Mouse (Mus musculus) urinary bladder, adult 18-20 months (tissue): ENCODE measurements around the gene Vmn1r36.
"Not testable (repeated sequence)": the region's sequence is repeated elsewhere in the genome, so short reads cannot be mapped to it uniquely, and the experiment has no call there.

Source experiments
- DNase-seq, 2 experiments: peaks; one replicate each; pipeline ENCODE4 v3.0.0; 2022; ENCODE audit warnings: low spot score in 2 of 2, mixed read lengths in 2 of 2

Gene Vmn1r36

DNA sequence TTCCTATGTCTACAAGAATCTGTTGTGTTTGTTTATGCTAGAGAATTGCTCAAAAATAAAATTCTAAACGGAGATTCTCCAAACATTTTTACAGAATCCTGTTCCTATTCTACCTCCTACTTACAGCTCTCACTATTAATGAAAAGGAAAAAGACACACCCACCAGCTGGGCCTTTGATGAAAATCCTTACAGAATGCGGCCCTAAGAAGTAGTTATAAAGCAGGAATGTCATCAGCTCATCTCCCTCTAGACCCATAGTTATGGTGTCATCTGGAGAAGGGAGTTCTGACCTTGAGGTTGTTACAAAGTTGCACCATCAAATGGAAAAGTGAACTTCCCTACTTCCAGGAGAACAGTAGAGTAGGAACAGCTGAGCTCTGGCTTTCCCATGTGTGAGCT, at the start of gene Vmn1r36:
Gene Vmn1r36 (minus strand): TSS at position 101 of the 400 bp plus-strand sequence.
- not testable (repeated sequence) for DNase-seq

DNA sequence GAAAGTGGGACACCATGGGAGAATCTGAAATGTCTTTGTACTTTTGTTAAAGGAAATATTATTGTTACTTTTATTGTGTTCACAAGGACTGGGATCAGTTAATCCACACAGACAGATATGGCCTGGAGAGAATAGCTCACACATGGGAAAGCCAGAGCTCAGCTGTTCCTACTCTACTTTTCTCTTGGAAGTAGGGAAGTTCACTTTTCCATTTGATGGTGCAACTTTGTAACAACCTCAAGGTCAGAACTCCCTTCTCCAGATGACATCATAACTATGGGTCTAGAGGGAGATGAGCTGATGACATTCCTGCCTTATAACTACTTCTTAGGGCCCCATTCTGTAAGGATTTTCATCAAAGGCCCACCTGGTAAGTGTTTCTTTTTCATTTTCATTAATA, 10.1 kb upstream of the Vmn1r36 start, which contains the start of gene Vmn1r37:
Gene Vmn1r37 (plus strand): TSS at position 301 of the 400 bp plus-strand sequence.
- DNase-seq, result not testable (repeated sequence)

DNA sequence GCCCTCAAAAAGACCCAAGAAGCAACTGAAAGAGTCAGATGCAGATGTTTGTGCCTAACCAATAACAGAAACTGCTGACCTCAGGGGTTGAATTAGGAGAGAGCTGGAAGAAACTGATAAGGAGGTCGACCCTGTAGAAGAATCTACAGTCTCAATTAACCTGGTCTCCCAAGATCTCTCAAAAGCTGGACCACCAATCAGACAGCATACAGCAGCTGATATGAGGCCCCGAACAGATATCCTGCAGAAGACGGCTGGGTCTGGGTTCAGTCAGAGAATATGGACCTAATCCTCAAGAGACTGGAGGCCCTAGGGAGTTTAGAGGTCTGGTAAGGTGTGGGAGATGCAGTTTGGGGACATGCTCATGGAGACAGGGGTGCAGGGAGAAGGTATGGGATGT, 5.1 kb downstream of the Vmn1r36 start:
- no peak for DNase-seq

DNA sequence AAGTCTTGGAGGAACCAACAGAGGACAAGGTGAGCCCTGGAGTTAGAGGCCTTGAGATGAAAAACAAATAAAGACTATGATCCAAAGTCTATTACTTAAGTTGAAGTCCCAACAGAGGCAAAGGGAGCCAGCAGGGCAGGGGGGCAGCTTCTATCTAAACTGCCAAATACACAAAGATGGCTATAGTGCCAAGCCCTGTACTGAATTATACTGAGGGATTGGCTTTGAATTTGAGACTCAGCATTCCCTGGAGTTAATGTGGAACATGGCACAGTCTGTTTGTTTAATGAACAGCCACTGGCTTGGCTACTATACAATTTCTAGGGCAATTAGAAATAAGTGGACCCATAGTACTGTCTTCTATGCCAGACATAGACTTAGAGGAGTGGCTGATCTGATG, 10.1 kb downstream of the Vmn1r36 start:
- no peak for DNase-seq

DNA sequence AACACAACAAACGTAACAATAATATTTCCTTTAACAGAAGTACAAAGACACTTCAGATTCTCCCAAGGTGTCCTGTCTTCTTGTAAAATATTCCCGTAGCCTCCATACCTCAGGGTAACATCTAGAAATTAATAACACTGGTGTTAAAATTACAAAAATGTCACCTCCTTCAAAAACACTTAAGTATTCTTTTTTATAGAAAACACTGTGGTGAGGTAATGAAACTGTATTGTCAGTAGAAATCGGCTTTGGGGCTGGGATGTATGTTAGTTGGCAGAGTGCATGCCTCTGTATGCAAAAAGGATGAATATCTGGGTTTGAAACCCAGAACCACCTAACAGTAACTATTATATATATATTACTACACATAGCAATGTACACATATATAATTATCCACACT, 33.2 kb downstream of the Vmn1r36 start, which contains the start of gene Vmn1r35:
Gene Vmn1r35 (minus strand): TSS at position 101 of the 400 bp plus-strand sequence.
- no peak for DNase-seq
